Mouse (Mus musculus) heart, embryonic 15.5 days (tissue): ENCODE measurements at regions not wholly inside any gene's neighbourhood (a gene's known extent, or its start where the extent isn't known, plus 50 kb on each side); places are given as distances from the start of the nearest gene placed in this dataset.

ENCODE experiments used
- ATAC-seq: fragments of 200-750 bp; cut with Nextera tagmentation; replicated peaks from 2 replicates; pipeline ENCODE4 v1.8.0; 2017; ENCODE audit warnings: low read depth, moderate TSS enrichment; ENCODE audit not compliant: insufficient number of reproducible peaks, insufficient read depth, low FRiP score
- H3K27ac ChIP-seq: fragments of 300-500 bp; sonication (generic); 2 replicates; pipeline ENCODE4 v1.5.1; 2015; ENCODE audit warnings: mild to moderate bottlenecking, inconsistent platforms
- H3K27me3 ChIP-seq: fragments of 300-500 bp; sonication (generic); 2 replicates; pipeline ENCODE4 v1.6.1; 2015; ENCODE audit warnings: inconsistent platforms
- H3K36me3 ChIP-seq: fragments of 300-500 bp; sonication (generic); 2 replicates; pipeline ENCODE4 v1.6.1; 2015; ENCODE audit warnings: mild to moderate bottlenecking, inconsistent platforms
- H3K4me1 ChIP-seq: fragments of 300-500 bp; sonication (generic); replicated peaks from 2 replicates; pipeline ENCODE4 v1.6.1; 2015; ENCODE audit warnings: inconsistent platforms
- H3K4me2 ChIP-seq: fragments of 300-500 bp; sonication (generic); 2 replicates; pipeline ENCODE4 v1.6.1; 2015; ENCODE audit warnings: inconsistent platforms, mild to moderate bottlenecking, moderate library complexity
- H3K4me3 ChIP-seq: fragments of 300-500 bp; sonication (generic); 2 replicates; pipeline ENCODE4 v1.5.1; 2015; ENCODE audit warnings: mild to moderate bottlenecking, inconsistent platforms
- H3K9ac ChIP-seq: fragments of 300-500 bp; sonication (generic); 2 replicates; pipeline ENCODE4 v1.6.1; 2015; ENCODE audit warnings: mild to moderate bottlenecking, inconsistent platforms
- H3K9me3 ChIP-seq: fragments of 300-500 bp; sonication (generic); replicated peaks from 2 replicates; pipeline ENCODE4 v1.6.1; 2016; ENCODE audit warnings: inconsistent platforms
- WGBS: fragments of 180-500 bp; shearing (Covaris S2); methylation state at CpG from one replicate; pipeline ENCODE4 v1.1.7; 2015; ENCODE audit warnings: mixed read lengths; 5-methylcytosine and 5-hydroxymethylcytosine counted together

DNA sequence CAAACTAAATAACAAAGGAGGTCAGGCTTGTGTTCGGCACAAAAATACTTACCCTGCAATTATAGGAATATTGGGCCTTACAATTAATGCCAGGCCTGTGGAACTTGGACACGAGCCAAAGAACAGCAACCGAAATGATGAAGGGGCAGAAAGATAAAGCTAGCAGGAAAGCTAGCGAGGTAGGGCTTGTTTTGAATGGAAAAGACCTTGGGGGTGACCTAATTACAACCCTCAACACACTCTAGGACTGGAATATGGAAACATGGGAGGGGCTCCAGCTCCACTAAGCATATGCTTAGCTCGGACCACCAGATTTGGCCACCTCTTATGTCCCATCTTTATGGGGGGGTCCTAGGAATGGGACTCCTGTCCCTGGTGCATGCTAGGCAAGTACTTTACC lies 362.8 kb downstream of the H2al1j start:
- no peak for ATAC-seq
- Histone ChIP-seq H3K27me3 (no peaks in the 10 kb centered on the region), H3K9me3 (no peaks in the 10 kb centered on the region), H3K27ac (no peak overlapping the region), H3K4me2 (no peak overlapping the region), H3K4me3 (no peak overlapping the region), H3K9ac (no peak overlapping the region), H3K36me3 (no peaks in the 10 kb centered on the region), H3K4me1 (peaks cover 3% of the 10 kb centered on the region)
- WGBS, result 45% methylated on average over 5 of the region's 5 CpGs

DNA sequence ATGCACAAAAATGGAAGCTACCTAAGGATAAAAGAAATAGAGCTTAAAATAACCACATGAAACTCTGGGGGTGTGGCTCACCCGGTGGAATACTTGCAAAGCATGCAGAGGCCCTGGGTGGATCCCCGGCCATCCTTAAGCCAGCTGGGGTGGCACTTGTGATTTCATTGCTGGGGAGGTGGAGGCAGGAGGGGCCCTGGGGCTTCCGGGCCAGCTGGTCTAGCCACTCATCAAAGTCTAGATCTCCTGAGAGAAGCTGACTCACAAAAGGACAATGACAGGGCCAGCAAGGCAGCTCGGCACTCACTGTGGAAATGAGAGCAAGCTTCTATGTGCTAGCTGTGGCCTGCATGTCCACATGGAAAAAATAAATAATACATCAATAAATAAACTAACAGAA lies 363.4 kb downstream of the H2al1j start:
- Histone ChIP-seq H3K27ac (no peak overlapping the region), H3K27me3 (no peaks in the 10 kb centered on the region), H3K9me3 (no peaks in the 10 kb centered on the region), H3K4me2 (no peak overlapping the region), H3K9ac (no peak overlapping the region), H3K36me3 (no peaks in the 10 kb centered on the region), H3K4me1 (peaks cover 3% of the 10 kb centered on the region), H3K4me3 (no peak overlapping the region)
- 59% methylated on average over 4 of the region's 4 CpGs for WGBS
- ATAC-seq, result no peak

DNA sequence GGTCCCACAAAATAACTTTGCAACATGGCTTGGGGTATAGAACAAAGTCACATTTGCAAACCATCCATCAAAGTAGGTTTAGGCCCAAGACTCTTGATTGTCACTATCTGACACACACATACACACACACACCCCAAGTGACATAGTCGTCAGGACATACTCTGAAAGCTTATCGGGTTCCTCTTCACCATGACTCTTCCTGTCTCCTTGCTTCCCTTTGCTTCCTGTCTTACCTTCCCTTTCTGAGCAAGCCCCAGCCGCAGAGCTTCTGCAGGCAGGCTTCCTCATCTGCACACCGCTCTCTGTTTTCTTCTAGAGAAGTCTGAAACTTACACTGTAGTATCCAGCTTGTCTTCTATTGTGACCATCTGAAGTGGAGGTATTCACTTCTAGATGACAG lies 368.9 kb downstream of the H2al1j start:
- 71% methylated on average over 4 of the region's 4 CpGs for WGBS
- Histone ChIP-seq H3K27me3 (no peaks in the 10 kb centered on the region), H3K9me3 (no peaks in the 10 kb centered on the region), H3K4me2 (no peak overlapping the region), H3K27ac (no peak overlapping the region), H3K9ac (no peak overlapping the region), H3K36me3 (no peaks in the 10 kb centered on the region), H3K4me3 (no peak overlapping the region), H3K4me1 (no peaks in the 10 kb centered on the region; the same call in 1 of the 2 replicates)
- no peak for ATAC-seq

DNA sequence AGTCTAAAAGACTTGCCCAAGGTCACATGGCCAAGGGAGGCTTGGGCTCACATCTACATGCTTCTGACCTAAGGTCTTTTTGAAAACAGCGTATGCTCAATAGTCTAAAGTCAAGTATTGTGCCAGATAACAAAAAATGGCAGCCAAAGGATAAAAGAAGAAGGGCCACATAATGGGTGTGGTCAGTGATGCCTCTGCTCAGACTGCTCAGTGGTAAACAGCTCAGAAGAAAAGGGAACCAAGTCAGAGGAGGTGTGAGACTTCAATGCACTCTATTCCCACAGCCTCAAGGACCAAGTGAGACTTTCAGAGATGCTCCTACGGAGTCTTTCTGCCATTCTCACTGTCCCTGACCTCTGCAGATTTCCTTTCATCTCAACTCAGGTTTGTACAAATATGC lies 373.5 kb downstream of the H2al1j start:
- 82% methylated on average over 2 of the region's 2 CpGs for WGBS
- no peaks in the 10 kb centered on the region for H3K9me3 ChIP-seq
- no peak overlapping the region for H3K4me2 ChIP-seq
- ATAC-seq, result no peak
- no peak overlapping the region for H3K4me3 ChIP-seq
- H3K9ac ChIP-seq, result no peak overlapping the region
- no peak overlapping the region for H3K27ac ChIP-seq
- H3K4me1 ChIP-seq, result no peaks in the 10 kb centered on the region
- peaks cover under 1% of the 10 kb centered on the region; the same call in 1 of the 2 replicates for H3K27me3 ChIP-seq
- H3K36me3 ChIP-seq, result no peaks in the 10 kb centered on the region

DNA sequence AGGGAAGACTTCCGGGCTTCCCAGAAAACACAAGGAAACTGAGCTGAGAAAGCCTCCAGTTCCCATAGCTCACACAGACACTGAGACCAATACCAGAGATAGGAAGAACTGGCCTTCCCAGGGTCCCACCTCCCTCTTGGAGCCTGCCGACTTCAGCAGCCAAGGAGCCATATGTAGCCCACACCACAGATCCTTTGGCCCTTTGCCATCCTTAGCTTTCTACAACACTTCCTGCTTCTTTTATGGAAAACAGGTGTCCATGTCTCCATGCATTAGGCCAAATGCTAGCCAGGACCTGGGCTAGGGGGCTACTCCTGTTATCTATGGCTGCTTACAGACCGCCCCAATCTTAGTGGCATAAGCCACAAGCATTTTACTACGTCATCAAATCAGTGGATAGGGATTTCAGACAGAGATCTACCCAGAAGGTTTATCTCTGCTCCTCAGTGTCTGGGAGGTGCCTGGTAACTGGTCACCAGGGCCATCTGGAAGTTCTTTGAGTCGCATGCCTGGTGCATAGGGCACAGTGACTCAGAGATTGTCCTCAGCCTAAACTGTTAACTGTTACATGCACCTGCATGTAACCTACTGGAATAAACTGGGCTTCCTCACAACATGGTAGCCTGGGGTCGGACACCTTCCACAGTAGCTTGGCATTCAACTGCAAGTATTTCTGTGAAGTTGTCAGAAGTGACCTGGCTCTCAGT lies 378.4 kb downstream of the H2al1j start:
- Histone ChIP-seq H3K4me1 (peaks cover 7% of the 10 kb centered on the region), H3K9me3 (no peaks in the 10 kb centered on the region), H3K27ac (no peak overlapping the region), H3K27me3 (peaks cover 6% of the 10 kb centered on the region), H3K4me2 (no peak overlapping the region), H3K9ac (no peak overlapping the region), H3K4me3 (no peak overlapping the region), H3K36me3 (no peaks in the 10 kb centered on the region)
- no peak for ATAC-seq
- WGBS, result 68% methylated on average over 6 of the region's 6 CpGs

DNA sequence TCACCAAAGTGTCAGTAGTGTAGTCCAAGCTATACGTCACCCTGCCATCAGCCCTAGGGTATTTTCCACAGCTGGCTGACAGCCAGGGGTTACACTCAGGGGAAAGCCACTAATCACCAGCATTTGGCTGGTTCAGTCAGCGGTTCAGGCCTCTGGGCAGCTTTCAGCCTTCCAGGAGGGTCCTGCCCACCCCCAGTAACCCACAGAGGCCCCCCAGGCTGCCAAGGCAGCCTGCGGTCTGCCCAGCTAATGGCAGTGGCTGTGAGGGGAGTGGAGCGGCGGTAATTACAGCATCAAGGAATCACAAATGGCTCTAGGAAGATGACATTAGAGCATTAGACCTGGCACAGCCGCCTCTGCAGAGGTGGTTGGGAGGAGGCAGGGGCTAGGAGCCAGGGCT lies 379.7 kb downstream of the H2al1j start:
- Histone ChIP-seq H3K4me1 (peaks cover 7% of the 10 kb centered on the region), H3K4me2 (no peak overlapping the region), H3K36me3 (no peaks in the 10 kb centered on the region), H3K9ac (no peak overlapping the region), H3K9me3 (no peaks in the 10 kb centered on the region), H3K27me3 (peaks cover 9% of the 10 kb centered on the region), H3K4me3 (no peak overlapping the region), H3K27ac (no peak overlapping the region)
- no peak for ATAC-seq
- 54% methylated on average over 6 of the region's 6 CpGs for WGBS

DNA sequence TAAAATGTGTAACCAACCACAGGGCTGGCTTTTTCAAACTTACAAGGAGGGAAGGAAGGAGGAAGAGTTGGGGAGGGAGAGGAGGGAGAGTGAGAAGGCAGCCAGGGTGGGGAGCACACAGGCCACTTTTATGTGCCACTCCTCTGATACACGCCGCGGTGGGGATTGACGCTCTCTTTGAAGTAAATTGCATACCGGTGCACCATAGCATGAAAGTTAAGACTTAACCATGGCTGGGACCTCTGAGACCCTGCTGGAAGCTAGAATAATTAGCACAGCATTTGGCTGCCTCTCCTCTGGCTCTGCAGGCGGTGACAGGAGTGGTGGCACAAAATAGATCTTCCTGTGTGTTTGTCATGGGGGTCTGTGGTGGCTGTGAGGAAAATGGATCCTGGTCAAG lies 380.7 kb downstream of the H2al1j start:
- no peak overlapping the region for H3K9ac ChIP-seq
- H3K36me3 ChIP-seq, result no peaks in the 10 kb centered on the region
- no peak for ATAC-seq
- peaks cover 7% of the 10 kb centered on the region for H3K4me1 ChIP-seq
- no peak overlapping the region for H3K4me3 ChIP-seq
- no peak overlapping the region for H3K27ac ChIP-seq
- 30% methylated on average over 6 of the region's 6 CpGs for WGBS
- peaks cover 13% of the 10 kb centered on the region for H3K27me3 ChIP-seq
- H3K4me2 ChIP-seq, result no peak overlapping the region
- no peaks in the 10 kb centered on the region for H3K9me3 ChIP-seq

DNA sequence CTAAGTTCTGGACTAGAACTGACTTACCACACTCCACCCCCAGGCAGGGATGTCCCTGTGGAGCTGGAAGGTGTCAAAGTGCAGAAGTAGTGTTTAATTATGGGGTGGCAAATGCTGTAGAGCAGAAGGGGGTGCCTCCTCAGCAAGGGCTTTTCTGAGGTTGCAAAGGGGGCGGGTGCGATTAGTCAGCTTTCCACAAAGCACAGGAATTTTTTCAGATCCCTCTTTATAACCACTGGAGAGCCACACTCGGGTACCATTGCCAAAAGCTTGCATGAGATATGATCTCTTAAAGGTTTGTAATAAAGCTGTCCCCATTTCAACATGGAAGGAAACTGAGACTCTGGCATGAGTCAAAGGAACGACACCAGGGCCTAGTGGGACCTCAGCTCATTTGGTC lies 381.7 kb downstream of the H2al1j start:
- peaks cover 13% of the 10 kb centered on the region for H3K27me3 ChIP-seq

DNA sequence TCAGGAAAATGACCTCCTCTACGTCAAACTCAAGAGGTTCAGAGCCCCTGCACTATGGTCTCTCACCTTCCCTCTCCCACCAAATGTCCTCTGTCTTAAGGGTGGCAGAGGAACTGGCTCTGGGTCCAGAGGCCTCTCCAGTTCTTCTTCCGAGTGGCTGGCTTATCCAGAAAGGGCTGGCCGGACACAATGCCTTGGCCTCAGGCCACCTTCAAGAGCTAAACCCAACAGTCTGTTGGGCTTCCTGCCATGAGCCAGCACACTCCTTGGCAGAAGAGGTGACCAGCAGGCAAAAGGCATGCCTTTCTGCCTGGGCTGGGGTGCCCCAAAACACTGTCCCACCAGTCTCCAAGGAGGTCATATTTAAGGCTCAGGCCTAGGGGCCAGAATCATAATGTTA lies 385.8 kb downstream of the H2al1j start:
- Histone ChIP-seq H3K4me3 (no peak overlapping the region), H3K27me3 (peaks cover 7% of the 10 kb centered on the region; the same call in 1 of the 2 replicates), H3K4me2 (no peak overlapping the region), H3K9me3 (no peaks in the 10 kb centered on the region), H3K4me1 (no peaks in the 10 kb centered on the region), H3K9ac (no peak overlapping the region), H3K36me3 (no peaks in the 10 kb centered on the region), H3K27ac (no peak overlapping the region)
- WGBS, result 60% methylated on average over 3 of the region's 3 CpGs
- no peak for ATAC-seq

More for the DNA sequence above, 381.7 kb downstream of the H2al1j start:
- 76% methylated on average over 4 of the region's 4 CpGs for WGBS
- peaks cover 7% of the 10 kb centered on the region for H3K4me1 ChIP-seq
- no peak overlapping the region for H3K27ac ChIP-seq
- H3K4me3 ChIP-seq, result no peak overlapping the region
- no peak overlapping the region for H3K9ac ChIP-seq
- no peaks in the 10 kb centered on the region for H3K9me3 ChIP-seq
- no peaks in the 10 kb centered on the region for H3K36me3 ChIP-seq
- no peak overlapping the region for H3K4me2 ChIP-seq
- no peak for ATAC-seq

DNA sequence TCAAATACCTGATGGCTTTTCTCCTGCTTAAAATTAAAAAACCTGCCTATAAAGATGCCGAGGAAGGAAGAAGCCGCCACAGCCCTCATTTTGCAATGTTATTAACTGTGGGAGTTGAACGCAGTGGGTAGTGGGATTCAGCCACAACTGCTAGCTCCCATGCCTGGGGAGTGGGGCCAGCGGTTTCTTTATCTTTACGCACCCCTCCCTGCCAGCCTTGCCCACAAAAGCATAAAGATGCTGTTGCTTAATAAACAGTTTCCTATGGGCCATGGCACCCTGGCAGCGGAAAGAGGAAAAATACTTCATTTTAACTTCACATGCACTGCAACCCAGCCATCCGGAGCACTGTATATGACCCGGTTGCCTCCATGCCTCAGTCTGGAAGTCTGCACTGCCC lies 389.2 kb downstream of the H2al1j start:
- Histone ChIP-seq H3K4me3 (no peak overlapping the region), H3K4me2 (no peak overlapping the region), H3K9me3 (no peaks in the 10 kb centered on the region), H3K27ac (no peak overlapping the region), H3K4me1 (no peaks in the 10 kb centered on the region; the same call in 1 of the 2 replicates), H3K36me3 (no peaks in the 10 kb centered on the region), H3K9ac (no peak overlapping the region), H3K27me3 (peaks cover 5% of the 10 kb centered on the region; the same call in 1 of the 2 replicates)
- 77% methylated on average over 8 of the region's 8 CpGs for WGBS
- ATAC-seq, result no peak

DNA sequence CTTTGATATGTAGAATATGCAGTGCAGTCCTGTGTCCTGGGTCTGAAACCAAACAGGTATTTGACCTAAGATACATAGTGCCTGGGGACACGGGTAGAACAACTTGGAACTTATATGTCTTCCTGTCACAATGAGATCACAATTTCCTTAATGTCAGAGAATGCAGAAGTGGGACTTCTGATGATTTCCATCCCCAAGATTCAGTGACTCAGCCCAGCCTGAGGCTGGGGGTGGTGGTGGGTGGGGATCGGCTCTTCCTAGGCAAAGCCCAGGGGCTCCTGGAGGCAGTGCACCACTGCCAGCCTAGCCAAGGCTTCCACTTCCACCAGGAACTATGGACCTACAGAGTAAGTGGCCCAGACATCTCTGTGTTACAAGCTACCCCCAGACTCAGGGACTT lies 391.2 kb downstream of the H2al1j start:
- WGBS, result 85% methylated on average over 2 of the region's 2 CpGs

DNA sequence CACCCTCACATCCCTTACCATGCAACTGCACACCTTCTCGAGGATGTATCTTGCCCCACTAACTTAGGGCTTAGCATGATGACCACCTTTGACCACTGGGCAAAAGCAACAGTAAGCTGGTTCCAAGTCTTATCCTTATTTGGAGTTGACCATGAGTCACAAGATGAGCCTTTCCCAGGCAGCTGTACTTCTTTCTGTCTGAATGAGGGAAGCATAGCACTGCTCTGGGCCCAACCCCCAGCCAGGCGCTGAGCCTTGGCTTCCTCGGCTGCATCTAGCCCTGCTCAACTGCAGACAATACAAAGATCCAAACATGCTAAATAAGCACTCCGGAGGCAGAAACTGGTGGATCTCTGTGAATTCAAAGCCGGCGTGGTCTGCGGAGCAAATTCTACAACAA lies 392.9 kb downstream of the H2al1j start:
- H3K9me3 ChIP-seq, result no peaks in the 10 kb centered on the region
- H3K4me2 ChIP-seq, result no peak overlapping the region
- H3K36me3 ChIP-seq, result no peaks in the 10 kb centered on the region
- no peaks in the 10 kb centered on the region for H3K27me3 ChIP-seq
- ATAC-seq, result no peak; the same call in 1 of the 2 replicates
- H3K4me3 ChIP-seq, result no peak overlapping the region
- H3K4me1 ChIP-seq, result no peaks in the 10 kb centered on the region; the same call in 1 of the 2 replicates
- 64% methylated on average over 7 of the region's 7 CpGs for WGBS
- H3K27ac ChIP-seq, result no peak overlapping the region
- H3K9ac ChIP-seq, result no peak overlapping the region

More for the DNA sequence above, 391.2 kb downstream of the H2al1j start:
- no peaks in the 10 kb centered on the region for H3K9me3 ChIP-seq
- no peak for ATAC-seq
- no peak overlapping the region for H3K4me3 ChIP-seq
- no peak overlapping the region for H3K9ac ChIP-seq
- H3K36me3 ChIP-seq, result no peaks in the 10 kb centered on the region
- H3K4me1 ChIP-seq, result no peaks in the 10 kb centered on the region; the same call in 1 of the 2 replicates
- no peak overlapping the region for H3K27ac ChIP-seq
- no peaks in the 10 kb centered on the region for H3K27me3 ChIP-seq
- no peak overlapping the region for H3K4me2 ChIP-seq
